Mouse (Mus musculus) CD4-positive helper T cell, adult 2 months (primary cell): ENCODE results near the gene Atp8a2.

Experiments
- DNase-seq: peaks from one replicate; pipeline ENCODE4 v3.0.0-alpha.2; 2012; ENCODE audit warnings: low read depth, missing footprints, low spot score

The Atp8a2 gene

DNA sequence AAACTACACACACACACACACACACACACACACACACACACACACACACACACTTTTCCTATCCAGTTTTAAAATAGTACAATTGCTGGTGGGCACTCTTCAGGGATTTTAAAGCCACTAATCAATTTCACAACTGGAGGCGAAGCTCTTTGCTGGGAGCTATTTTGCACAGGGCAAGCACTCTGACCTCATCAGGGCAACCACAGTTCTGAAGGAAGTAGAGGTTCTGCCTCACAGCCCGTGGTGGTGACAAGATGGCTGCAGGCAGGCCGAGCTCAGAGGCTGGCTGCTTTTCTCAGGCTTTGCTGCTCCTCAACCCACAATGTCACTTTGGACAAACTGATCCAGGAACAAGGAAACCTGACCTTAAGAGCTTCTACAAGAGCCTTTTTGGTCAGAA, 590.0 kb downstream of the Atp8a2 start:
- no peak for DNase-seq

DNA sequence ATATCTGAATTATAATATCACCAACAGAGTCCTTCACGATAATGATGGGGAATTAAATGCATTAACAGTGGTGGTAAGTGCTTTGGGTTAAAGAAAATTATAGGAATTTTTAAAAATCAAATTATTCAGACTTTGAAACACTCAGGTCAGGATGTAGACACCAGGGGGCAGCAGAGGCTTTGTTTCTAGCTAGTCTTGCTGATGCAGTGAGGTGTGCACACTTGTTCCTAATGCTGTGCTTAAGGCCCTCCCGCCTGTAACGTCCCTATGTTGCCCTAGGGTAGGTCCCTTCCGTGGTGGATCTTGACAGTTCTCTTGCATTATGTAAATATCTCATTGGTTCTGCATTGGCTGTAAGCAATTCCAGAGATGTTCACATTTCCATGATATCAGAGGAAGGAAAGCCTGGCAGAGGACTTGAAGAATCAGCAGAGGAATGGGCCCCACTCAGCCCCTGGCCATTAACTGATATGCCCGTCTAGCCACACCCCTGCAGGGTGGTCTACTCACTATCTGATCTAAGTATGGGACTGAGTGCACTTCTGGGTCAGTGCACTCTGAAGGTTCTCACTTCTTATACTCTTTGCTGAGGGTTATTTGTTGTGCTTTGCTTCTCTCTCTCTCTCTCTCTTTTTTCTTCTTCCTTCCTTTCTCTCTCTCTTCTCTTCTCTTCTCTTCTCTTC, 591.2 kb downstream of the Atp8a2 start:
- peak; percentile 56 for DNase-seq

DNA sequence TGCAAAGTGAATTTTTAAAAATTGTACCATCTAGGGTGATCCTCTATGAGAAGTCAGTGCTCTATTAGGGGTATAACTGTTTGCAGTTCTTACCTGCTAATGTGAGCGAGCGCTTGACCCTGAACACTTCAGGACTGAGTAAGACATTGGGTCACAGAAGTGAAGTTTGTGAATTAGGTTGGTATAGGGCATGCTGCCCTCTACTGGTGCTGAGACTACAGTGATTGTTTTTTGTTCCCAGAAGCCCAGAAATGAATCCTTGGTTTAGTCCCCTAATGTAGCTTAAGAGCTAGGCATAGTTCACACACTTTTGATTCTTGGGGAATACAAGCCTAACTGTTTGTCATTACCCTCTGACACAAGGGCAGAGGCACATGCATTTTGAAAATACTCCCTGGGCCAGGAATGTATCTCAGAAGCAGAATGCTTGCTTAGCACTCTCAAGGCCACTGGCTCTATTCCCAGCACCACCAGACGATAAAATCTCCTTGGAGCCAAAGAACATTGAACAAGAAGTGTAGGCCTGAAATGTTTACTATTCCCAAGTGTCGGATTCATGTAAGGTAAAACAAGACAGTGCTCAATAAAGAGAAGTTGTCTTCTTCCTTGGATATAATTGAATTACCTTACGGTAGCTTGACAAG, 592.9 kb downstream of the Atp8a2 start:
- peak; percentile 18 for DNase-seq

DNA sequence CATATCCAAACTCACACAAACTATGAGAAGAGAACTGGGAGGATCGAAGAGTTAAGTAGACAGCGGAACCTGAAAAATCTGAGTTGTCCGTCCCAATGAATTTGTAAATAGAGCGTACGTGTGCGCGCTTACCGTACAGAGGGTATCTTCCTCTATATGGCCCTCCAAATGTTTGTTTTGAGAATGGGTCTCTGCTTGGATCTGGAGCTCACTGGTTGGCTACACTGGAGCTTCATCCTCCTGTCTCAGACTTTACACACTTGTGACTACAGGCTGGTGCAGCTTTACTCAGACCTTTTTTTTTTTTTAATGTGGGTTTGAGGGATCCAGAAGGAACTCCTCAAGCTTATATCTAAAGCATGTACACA, 598.7 kb downstream of the Atp8a2 start:
- DNase-seq: no peak

DNA sequence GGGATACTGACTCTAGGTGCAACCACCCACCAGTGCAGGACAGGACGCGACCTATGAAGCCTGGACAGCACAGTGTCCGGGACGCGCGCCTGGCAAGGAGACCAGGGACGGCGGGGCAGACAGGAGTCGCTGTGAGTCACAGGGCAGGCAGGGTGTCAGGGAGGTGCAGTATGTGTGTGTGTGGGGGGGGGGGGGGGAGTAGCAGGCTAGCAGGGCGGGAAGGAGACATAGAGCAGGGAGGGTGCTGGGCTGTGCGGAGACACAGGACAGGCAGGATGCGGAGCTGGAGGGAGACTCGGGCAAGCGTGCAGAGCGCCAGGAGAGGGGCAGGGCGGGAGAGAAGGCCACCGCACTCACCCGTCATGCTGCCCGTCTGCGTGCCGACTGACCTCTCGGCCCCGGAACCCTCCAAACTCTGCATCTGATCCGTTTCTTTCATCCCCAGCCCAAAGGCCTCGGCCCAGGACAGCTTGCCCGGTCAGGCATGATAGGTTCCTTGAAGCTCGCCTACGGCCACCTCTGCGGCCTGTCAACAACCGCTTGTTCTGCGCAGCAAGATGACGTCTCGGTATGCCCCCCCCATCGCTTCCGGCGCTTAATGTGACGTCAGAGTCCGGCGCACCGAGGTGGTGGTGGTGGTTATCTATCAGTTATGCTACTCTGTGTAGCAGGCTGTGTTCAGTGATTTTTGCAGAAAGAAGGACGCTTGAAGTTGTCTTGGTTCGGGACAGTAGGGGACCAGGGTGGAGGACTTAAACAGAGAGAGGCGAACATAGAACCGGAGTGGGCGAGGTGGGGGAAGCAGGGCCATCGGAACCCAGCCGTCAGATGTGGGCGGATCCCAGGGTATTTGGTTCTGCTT, 599.4 kb downstream of the Atp8a2 start, which contains the start of gene Cdadc1:
Gene Cdadc1, minus strand, starts transcription at position 562 of the 862 bp plus-strand sequence.
- peak; percentile 93 for DNase-seq

DNA sequence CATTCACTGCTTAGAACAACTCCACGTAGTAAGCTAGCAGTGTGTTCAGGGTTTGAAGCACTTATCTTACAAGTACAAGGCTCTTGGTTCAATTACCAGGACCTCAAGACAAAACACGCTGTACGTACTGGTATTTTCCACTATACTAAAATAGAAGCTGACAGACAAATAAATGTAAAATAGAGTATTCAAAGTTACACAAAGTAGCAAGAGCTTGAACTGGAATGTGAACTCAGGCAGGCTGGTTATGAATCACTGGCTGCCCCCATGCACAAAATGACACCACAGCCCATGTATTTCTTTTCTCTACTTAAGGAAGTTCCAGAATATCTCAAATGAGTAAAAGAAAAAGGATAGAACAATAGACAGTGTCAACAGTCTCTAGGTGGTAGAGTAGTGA, 602.0 kb downstream of the Atp8a2 start:
- no peak for DNase-seq

DNA sequence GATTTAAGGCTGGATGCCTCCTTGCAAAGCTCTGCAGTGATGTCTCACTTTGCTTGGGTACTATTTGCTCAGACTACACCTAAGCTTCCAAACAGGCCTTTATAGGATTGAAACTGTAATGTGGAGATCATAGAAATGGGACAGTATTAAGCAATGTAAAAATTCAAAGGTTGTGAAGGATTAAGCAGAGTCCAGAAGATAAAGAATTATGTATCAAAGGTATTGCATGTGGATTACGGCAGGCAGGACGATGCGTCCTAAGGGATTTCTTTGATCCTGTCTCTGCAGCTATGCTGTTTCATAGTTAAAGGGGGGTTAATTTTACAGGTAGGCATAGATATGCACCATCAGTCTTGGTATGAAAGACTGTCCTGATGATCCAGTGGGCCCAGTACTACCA, 604.4 kb downstream of the Atp8a2 start:
- DNase-seq: no peak

DNA sequence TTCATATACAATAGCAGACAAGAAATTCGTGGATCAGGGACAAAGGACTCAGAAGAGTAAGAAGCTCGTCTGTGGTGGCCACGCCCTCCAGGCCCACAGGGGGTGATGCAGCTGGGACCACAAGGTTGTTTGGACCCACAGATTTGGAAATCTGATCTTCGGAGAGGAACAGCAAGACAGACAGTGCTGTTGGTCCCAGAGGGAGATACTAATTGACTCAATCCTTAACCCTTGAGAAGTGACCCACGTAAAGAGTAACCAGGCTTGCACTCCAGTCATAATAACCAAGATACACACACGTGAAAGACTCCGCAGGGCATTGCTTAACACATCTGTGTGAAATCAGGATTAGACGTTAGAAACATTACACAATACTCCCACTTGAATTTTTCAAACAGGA, 605.1 kb downstream of the Atp8a2 start:
- no peak for DNase-seq

DNA sequence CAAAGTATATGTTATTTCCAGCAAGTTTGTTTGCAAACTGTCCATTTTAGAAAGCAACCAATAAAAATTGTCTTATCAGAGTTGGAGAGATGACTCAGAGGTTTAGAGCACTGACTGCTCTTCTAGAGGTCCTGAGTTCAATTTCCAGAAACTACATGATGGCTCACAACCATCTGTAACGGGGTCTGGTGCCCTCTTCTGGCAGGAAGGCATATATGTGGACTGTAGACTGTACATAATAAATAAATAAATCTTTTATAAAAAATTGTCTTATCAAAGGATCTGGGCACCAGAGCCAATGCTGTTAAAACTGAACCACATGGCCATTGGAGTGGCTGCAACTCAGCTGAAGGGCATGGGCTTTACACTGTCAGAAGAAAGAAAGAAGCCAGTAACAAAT, 606.4 kb downstream of the Atp8a2 start:
- peak; percentile 50 for DNase-seq
